Mouse (Mus musculus): ENCODE results near the gene Alcam.

The Alcam gene

GRCm38 (mm10) chr16:52243421-52243973 lies 210.4 kb downstream of the Alcam start:
- DNase-seq (ENCODE audit: low spot score), result peak; percentile 14

DNA sequence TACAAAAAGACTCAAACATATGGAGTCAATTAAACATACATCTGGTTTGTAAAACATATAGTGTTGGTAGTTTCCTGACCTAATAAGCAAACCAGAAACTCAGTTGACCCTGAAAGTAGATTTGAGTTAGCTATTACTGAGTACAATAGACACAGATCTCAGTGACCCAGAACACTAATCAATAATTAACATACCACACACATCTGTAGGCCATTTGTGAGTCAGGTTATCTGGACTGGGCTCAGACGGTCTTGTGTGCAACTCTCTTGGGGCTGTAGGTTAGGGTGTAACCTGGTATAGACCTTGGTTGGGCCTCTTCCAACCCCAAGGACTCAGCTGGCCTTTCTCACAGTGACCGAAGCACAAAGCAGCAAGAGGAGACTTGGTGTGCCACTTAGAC lies 211.7 kb downstream of the Alcam start:
- peak; percentile 21 for DNase-seq (ENCODE audit: low spot score)

DNA sequence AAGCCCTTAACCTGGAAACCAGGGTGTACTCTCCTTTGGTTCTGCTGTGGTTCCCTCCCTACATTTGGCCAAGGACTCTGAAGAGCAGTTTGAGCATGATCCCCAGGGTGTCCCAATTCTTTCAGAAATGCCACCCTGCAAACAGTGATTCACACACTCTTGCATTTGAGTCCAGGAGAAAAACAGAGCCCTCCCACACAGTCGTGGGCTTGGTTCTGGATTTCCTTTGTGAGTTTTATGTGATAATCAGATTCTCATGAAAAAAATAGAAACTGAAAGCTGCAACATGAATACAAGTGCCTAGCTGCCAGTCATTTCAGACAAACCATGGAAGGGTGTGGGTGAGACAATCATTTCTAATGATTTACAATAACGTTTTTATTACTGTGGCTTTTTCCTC lies 223.9 kb downstream of the Alcam start:
- no peak for DNase-seq (ENCODE audit: low spot score)

- DNase-seq (ENCODE audit: low spot score), result no peak
These were observed 224.4 kb downstream of the Alcam start for GRCm38 (mm10) chr16:52229446-52229845.

DNA sequence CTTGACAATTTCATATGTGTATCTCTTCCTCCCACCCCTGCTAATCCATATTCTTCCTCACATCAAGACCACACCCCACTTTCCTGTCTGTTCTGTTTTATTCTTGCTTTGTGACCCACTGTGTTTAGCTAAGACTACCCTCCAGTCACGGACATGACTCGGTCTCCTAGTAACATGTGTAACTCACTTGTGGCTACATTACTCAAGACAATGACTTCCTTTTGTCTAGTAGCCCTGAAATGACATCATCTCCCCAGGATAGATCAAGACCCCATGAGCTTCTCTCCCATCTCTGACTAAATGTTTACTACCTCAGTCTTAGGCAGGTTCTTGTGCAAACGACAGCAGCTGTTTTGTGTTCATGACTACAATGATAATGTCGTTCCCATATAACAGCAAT lies 231.0 kb downstream of the Alcam start:
- DNase-seq (ENCODE audit: low spot score), result no peak

DNA sequence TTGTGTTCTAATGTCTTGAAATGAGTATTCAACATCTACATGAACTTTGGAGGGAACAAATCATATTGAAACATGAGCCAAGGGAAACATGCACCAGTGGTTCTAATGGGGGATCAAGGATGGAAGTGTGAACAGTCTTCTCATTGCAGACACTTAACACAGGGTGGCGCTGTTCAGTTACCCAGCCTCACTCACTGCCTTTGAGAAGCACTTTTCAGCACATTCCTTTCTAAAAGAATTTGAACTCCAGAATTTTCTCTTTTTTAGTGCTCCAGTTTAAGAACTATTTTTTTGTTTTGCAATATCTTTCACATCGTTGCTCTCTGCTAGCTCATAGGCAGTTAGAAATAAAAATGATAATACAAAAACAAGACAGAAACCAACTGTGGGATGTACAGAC lies 234.8 kb downstream of the Alcam start:
- peak; percentile 79 for DNase-seq (ENCODE audit: low spot score)

DNA sequence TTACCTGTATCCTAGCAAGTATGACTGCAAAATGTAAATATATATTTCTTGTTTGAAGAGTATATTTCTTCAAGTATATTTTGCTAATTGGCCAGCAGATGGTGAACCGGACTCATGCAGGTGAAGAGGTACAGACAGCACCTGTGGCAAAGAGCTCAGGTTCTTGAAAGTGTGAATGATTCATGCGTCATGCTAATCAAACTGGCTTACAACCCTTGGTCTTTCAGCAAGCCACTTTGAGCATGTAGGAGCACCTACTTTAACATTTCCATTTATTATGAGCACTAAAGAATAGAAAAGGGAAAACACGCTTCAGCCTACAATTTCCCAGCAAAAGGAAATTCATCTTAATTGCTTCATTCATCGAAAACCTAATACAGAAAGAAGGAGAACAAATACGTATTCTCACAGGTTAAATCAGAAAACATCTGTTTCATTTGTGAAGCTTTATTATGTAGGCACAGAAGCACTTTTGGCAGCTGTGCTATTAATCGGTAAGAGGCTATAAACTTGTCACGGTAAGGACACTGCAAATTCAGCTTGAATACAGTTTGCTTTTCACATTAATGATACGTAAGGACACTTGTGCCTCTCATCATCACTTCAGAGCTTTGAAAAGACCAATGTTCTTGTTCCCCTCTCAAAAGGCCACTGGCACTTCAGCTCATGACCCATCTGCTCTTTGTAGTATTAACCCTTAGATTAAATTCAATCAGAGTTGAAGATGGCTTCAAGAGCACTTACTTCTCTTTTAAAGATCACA lies 242.8 kb downstream of the Alcam start:
- no peak for DNase-seq (ENCODE audit: low spot score)

- no peak for DNase-seq (ENCODE audit: low spot score)
These were observed 253.8 kb downstream of the Alcam start for GRCm38 (mm10) chr16:52200107-52200506.
